8 mouse cellular contexts compared by ENCODE assay signal in the genomic region with DNA sequence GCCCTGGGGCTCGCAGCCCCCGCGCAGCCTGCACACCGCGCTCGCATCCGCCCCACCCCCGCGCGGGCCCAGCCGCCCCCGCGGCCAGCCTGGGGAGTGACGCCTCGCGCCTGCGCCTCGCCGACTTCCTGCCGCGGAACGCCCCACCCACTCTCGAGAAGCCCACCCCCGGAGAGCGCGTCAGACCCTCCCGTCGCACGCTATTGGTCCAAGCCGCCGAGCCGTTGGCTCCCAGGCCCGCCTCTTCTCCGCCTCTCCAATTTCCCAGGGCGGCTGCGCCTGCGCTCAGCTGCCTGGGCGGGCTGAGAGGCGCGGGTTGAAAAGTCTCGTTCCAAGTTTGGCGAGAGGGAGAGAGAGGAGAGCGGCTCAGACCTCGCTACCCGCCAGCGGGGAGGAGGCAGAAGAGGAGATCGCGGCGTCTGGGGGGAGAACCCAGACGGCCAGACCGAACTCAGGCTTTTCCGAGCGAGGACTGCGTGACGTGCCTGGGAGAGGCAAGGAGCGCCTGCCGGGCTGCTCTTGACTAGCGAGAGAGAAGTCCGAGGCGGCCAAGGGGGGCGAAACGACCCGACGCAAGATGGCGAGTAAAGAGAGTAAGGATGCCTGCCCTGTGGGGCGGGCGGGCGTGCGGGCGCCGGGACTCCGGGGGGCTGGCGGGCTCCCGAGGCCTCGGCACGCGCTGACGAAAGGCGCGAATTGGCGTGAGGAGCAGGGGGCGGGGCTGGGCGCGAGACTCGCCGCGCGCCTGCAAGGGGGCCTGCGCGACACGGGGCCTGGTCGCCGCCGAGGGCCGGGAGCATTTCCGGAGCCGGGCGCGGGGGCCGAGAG. TPM values are rescaled to one million over a fixed set of nuclear protein-coding genes. Genes with fewer than 3 reads are reported as not detected.
DNase-seq lines count a peak whose midpoint lies in the region; ATAC-seq and TF ChIP-seq lines count a peak whose summit lies in the region.

A gene (plus strand): TSS at position 288 of the 828 bp plus-strand sequence.

- H3K4me3 ChIP-seq in cortical plate, adult 2 months (ENCODE audit: insufficient read depth, low read length): peak within 1 kb of the TSS; percentile 96

- no peak for TF ChIP-seq CTCF in cortical plate, adult 2 months (IDR thresholded peaks at IDR 0.05; ENCODE audit: extremely low read depth, insufficient read depth, low read length)

- H3K27ac ChIP-seq in cortical plate, adult 2 months (ENCODE audit: insufficient read depth, low read length): peak within 1 kb of the TSS; percentile 99

- intact Hi-C loops in left cerebral cortex, postnatal 10 days (cut with DNase I): loop anchor here (10.0 kb wide), 1 partner anchor 246 kb away; no protein-coding TSS in a partner anchor

- DNase-seq in gastrocnemius, postnatal 10 days: peak; percentile 88
- peak; percentile 87 to 95 for DNase-seq in left cerebral cortex, postnatal 10 days (ENCODE audit: extremely low spot score in 1 of 2, low spot score in 2 of 2)
- DNase-seq in right cerebral cortex, postnatal 25 days: peak; percentile 90
- peak; percentile 93 to 94 for DNase-seq in urinary bladder, postnatal 4 days (ENCODE audit: low spot score in 2 of 2)

- peak; percentile 84 for ATAC-seq in activated CD4-positive, CD25-positive, alpha-beta regulatory T cell, adult 4 months
- ATAC-seq in inflammation-experienced regulatory T-cells, adult 6 months: peak; percentile 86
- peak; percentile 94 for ATAC-seq in megakaryocyte-erythroid progenitor cell, adult 5-6 weeks (replicated peaks; ENCODE audit: low FRiP score, low TSS enrichment, poor library complexity, severe bottlenecking)

- peak; percentile 78 for TF ChIP-seq POLR2A in cortical plate, adult 2 months (IDR thresholded peaks at IDR 0.05; ENCODE audit: extremely low read depth, insufficient read depth, low read length)

- no peaks in the 10 kb centered on the region; the same call in 1 of the 2 replicates for H3K4me1 ChIP-seq in cortical plate, adult 2 months (ENCODE audit: control insufficient read depth, insufficient read depth, low read length)

RNA-seq across cellular contexts. Expression of the gene that starts here (rescaled TPM):
- 100 to 1,000 TPM; 173 to 192 TPM for polyA plus RNA-seq in activated CD4-positive, CD25-positive, alpha-beta regulatory T cell, adult 4 months (2017; shearing (Covaris generic))
- 121 and 125 TPM in 2 replicates for polyA plus RNA-seq in cortical plate, adult 2 months (2012; rRNA removed)
- total RNA-seq in gastrocnemius, postnatal 10 days (2021): 100 to 1,000 TPM; 151 to 160 TPM
- polyA plus RNA-seq in inflammation-experienced regulatory T-cells, adult 6 months (2017; shearing (Covaris generic)): 100 to 1,000 TPM; 127 to 201 (median 130) TPM
- 100 to 1,000 TPM; 162 to 163 TPM for total RNA-seq in left cerebral cortex, postnatal 10 days (2021)
- 230 and 236 TPM in 2 replicates for total RNA-seq in megakaryocyte-erythroid progenitor cell, adult 5-6 weeks (2014; fragmentation: Nextera tagmentation)
- 309 and 312 TPM in 2 replicates for total RNA-seq in megakaryocyte-erythroid progenitor cell, adult 5-6 weeks (2017)

Comparison
In these comparisons a context has a peak if more than half of its experiments do, and no peak if none do; other contexts are left out.
1. Peak in every context shown above with its lines: DNase-seq, ATAC-seq, H3K4me3 ChIP-seq and H3K27ac ChIP-seq.